ENCODE assay signal across 15 mouse cellular contexts in genomic region chr4:10914766-10915165, GRCm38 (mm10). TPM values are rescaled to one million over a fixed set of nuclear protein-coding genes. Genes with fewer than 3 reads are reported as not detected.
DNase-seq lines count a peak whose midpoint lies in the region; ATAC-seq and TF ChIP-seq lines count a peak whose summit lies in the region.
"Had no signal": no experiment of that assay in that cellular context is flagged by ENCODE, and none has a peak within 500 bp of the region (broad histone marks: within the 10 kb centered on the region; RNA-seq: fewer than 3 reads in every experiment).

No protein-coding gene starts in this region.

- no peaks in the 10 kb centered on the region for H3K4me1 ChIP-seq in lung, postnatal 0 days (ENCODE audit: insufficient read depth, low read depth, low read length)
- H3K4me1 ChIP-seq in liver, postnatal 0 days (ENCODE audit: insufficient read depth), result peaks cover 37% of the 10 kb centered on the region
- H3K4me1 ChIP-seq in hindbrain, embryonic 13.5 days (replicated peaks), result no peaks in the 10 kb centered on the region
- H3K4me1 ChIP-seq in hindbrain, embryonic 16.5 days (ENCODE audit: control insufficient read depth, insufficient read depth, low read depth, low read length), result no peaks in the 10 kb centered on the region
- H3K4me1 ChIP-seq: limb, embryonic 13.5 days had no signal

- H3K27me3 ChIP-seq in lung, postnatal 0 days (replicated peaks; ENCODE audit: insufficient read depth, low read length), result no peaks in the 10 kb centered on the region
- no peaks in the 10 kb centered on the region for H3K27me3 ChIP-seq in liver, postnatal 0 days (ENCODE audit: insufficient read depth, low read length)
- no peaks in the 10 kb centered on the region for H3K27me3 ChIP-seq in hindbrain, embryonic 13.5 days
- H3K27me3 ChIP-seq in hindbrain, embryonic 16.5 days (replicated peaks; ENCODE audit: control insufficient read depth, insufficient read depth, low read length), result no peaks in the 10 kb centered on the region

- no peak for TF ChIP-seq CTCF in lung, postnatal 0 days (IDR thresholded peaks at IDR 0.05)
- no peak for TF ChIP-seq CTCF in liver, postnatal 0 days (IDR thresholded peaks at IDR 0.05; ENCODE audit: low read depth)

- no peak overlapping the region for H3K27ac ChIP-seq in lung, postnatal 0 days (ENCODE audit: low read length)
- H3K27ac ChIP-seq in liver, postnatal 0 days (ENCODE audit: low read depth), result peak overlapping the region; percentile 85
- no peak overlapping the region for H3K27ac ChIP-seq in hindbrain, embryonic 13.5 days
- no peak overlapping the region for H3K27ac ChIP-seq in hindbrain, embryonic 16.5 days (ENCODE audit: low read depth, low read length)
- H3K27ac ChIP-seq: limb, embryonic 13.5 days had no signal

- no peak overlapping the region for H3K4me3 ChIP-seq in lung, postnatal 0 days (ENCODE audit: low read depth, low read length)
- no peak overlapping the region for H3K4me3 ChIP-seq in liver, postnatal 0 days (ENCODE audit: low read depth, low read length)
- no peak overlapping the region for H3K4me3 ChIP-seq in hindbrain, embryonic 13.5 days
- H3K4me3 ChIP-seq in hindbrain, embryonic 16.5 days (ENCODE audit: low read length), result no peak overlapping the region
- H3K4me3 ChIP-seq: limb, embryonic 13.5 days had no signal

- TF ChIP-seq EP300 in lung, postnatal 0 days (IDR thresholded peaks at IDR 0.05), result no peak
- peak; percentile 98 for TF ChIP-seq EP300 in liver, postnatal 0 days (IDR thresholded peaks at IDR 0.05; ENCODE audit: low read depth)

- H3K4me2 ChIP-seq in lung, postnatal 0 days (replicated peaks; ENCODE audit: low read depth, low read length), result no peak overlapping the region
- peak overlapping the region; percentile 24; the same call in 1 of the 2 replicates for H3K4me2 ChIP-seq in liver, postnatal 0 days (ENCODE audit: low read depth, low read length)
- H3K4me2 ChIP-seq in hindbrain, embryonic 13.5 days, result no peak overlapping the region
- no peak overlapping the region for H3K4me2 ChIP-seq in hindbrain, embryonic 16.5 days (ENCODE audit: low read length)
- H3K4me2 ChIP-seq: limb, embryonic 13.5 days had no signal

- H3K36me3 ChIP-seq in lung, postnatal 0 days (ENCODE audit: insufficient read depth, low read length), result no peaks in the 10 kb centered on the region
- H3K36me3 ChIP-seq in liver, postnatal 0 days (replicated peaks; ENCODE audit: insufficient read depth, low read length), result no peaks in the 10 kb centered on the region
- no peaks in the 10 kb centered on the region for H3K36me3 ChIP-seq in hindbrain, embryonic 13.5 days
- no peaks in the 10 kb centered on the region for H3K36me3 ChIP-seq in hindbrain, embryonic 16.5 days (ENCODE audit: control insufficient read depth, insufficient read depth, low read length)
- H3K36me3 ChIP-seq: limb, embryonic 13.5 days had no signal

- no peak overlapping the region for H3K9ac ChIP-seq in lung, postnatal 0 days (replicated peaks; ENCODE audit: low read depth)
- no peak overlapping the region for H3K9ac ChIP-seq in liver, postnatal 0 days (replicated peaks)
- H3K9ac ChIP-seq in hindbrain, embryonic 13.5 days, result no peak overlapping the region
- H3K9ac ChIP-seq in hindbrain, embryonic 16.5 days (ENCODE audit: low read depth, low read length), result no peak overlapping the region
- H3K9ac ChIP-seq: limb, embryonic 13.5 days had no signal

- ATAC-seq in lung, postnatal 0 days, result peak; percentile 42; the same call in 1 of the 2 replicates
- ATAC-seq in common myeloid progenitor, adult 5-6 weeks (replicated peaks; ENCODE audit: low read depth, poor library complexity, severe bottlenecking), result peak; percentile 79
- peak; percentile 98 for ATAC-seq in liver, postnatal 0 days
- no peak for ATAC-seq in hindbrain, embryonic 13.5 days (ENCODE audit: low FRiP score)
- ATAC-seq in hindbrain, embryonic 16.5 days, result no peak
- ATAC-seq: CD4-positive, CD25-positive, alpha-beta regulatory T cell, adult 4 months had no signal

- DNase-seq in lung, postnatal 0 days (ENCODE audit: low spot score), result no peak
- DNase-seq in lung, postnatal 10 days, result no peak
- DNase-seq in liver, postnatal 0 days, result peak; percentile 81
- DNase-seq in thymus, postnatal 14 days, result peak; percentile 74
- DNase-seq in retina, embryonic 14.5 days (ENCODE audit: low spot score), result no peak
- DNase-seq: gastrocnemius, postnatal 36 days; kidney, adult 2 months; layer of hippocampus, adult 9-11 months; midbrain, embryonic 14.5 days; right cerebral cortex, postnatal 25 days had no signal

- WGBS in lung, postnatal 0 days, result 45% methylated on average over 2 of the region's 2 CpGs
- WGBS in liver, postnatal 0 days (ENCODE audit: insufficient replicate concordance), result 30% methylated on average over 2 of the region's 2 CpGs
- 69% methylated on average over 2 of the region's 2 CpGs for WGBS in hindbrain, embryonic 13.5 days
- 85% methylated on average over 2 of the region's 2 CpGs for WGBS in hindbrain, embryonic 16.5 days

- H3K9me3 ChIP-seq in lung, postnatal 0 days (ENCODE audit: low read length), result no peaks in the 10 kb centered on the region
- H3K9me3 ChIP-seq in liver, postnatal 0 days (ENCODE audit: low read length), result no peaks in the 10 kb centered on the region
- no peaks in the 10 kb centered on the region for H3K9me3 ChIP-seq in hindbrain, embryonic 13.5 days
- H3K9me3 ChIP-seq in hindbrain, embryonic 16.5 days (ENCODE audit: control insufficient read depth, low read length), result no peaks in the 10 kb centered on the region
- H3K9me3 ChIP-seq: limb, embryonic 13.5 days had no signal

RNA-seq across cellular contexts. Expression of gene 2610301B20Rik, which starts 40.5 kb away (rescaled TPM):
- 25.8 and 28.3 TPM in 2 replicates for polyA plus RNA-seq in lung, postnatal 0 days (2015; fragmentation: Nextera tagmentation; extraction: Ambion mirVana)
- total RNA-seq in common myeloid progenitor, adult 5-6 weeks (2017), result 8.1 and 14.0 TPM in 2 replicates
- 5.9 and 6.1 TPM in 2 replicates for polyA plus RNA-seq in liver, postnatal 0 days (2015; fragmentation: Nextera tagmentation; extraction: Ambion mirVana)
- 44.4 and 45.0 TPM in 2 replicates for polyA plus RNA-seq in hindbrain, embryonic 13.5 days (2015; fragmentation: Nextera tagmentation; extraction: Ambion mirVana)
- 46.0 and 46.3 TPM in 2 replicates for polyA plus RNA-seq in hindbrain, embryonic 16.5 days (2015; fragmentation: Nextera tagmentation; extraction: Ambion mirVana)

Comparison
In these comparisons a context has a peak if more than half of its experiments do, and no peak if none do; other contexts are left out.
1. ATAC-seq: peak in lung, postnatal 0 days (single experiment), common myeloid progenitor, adult 5-6 weeks (single experiment) and liver, postnatal 0 days (single experiment); none in hindbrain, embryonic 13.5 days (single experiment) and hindbrain, embryonic 16.5 days (single experiment).
2. DNase-seq: peak in liver, postnatal 0 days (single experiment) and thymus, postnatal 14 days (single experiment); none in lung, postnatal 0 days (single experiment), lung, postnatal 10 days (single experiment) and retina, embryonic 14.5 days (single experiment).